Mouse (Mus musculus) midbrain, embryonic 14.5 days (tissue): ENCODE measurements around the gene Krt6b. TPM values are rescaled to one million over a fixed set of nuclear protein-coding genes. Genes with fewer than 3 reads are reported as not detected.

Experiments used
- ATAC-seq: fragments of 200-750 bp; cut with Nextera tagmentation; 2 replicates; pipeline ENCODE4 v1.8.0; 2017; ENCODE audit warnings: moderate number of reproducible peaks, moderate library complexity; ENCODE audit not compliant: low FRiP score, low TSS enrichment
- DNase-seq: peaks from one replicate; pipeline ENCODE4 v3.0.0-alpha.2; 2015
- H3K27ac ChIP-seq: fragments of 300-500 bp; sonication (generic); replicated peaks from 2 replicates; pipeline ENCODE4 v1.5.1; 2014; ENCODE audit warnings: mild to moderate bottlenecking, low read depth, low read length, moderate library complexity
- H3K27me3 ChIP-seq: fragments of 300-500 bp; sonication (generic); 2 replicates; pipeline ENCODE4 v1.6.1; 2014; ENCODE audit warnings: low read length, control low read depth, mixed read lengths; ENCODE audit not compliant: control insufficient read depth, insufficient read depth
- H3K36me3 ChIP-seq: fragments of 300-500 bp; sonication (generic); 2 replicates; pipeline ENCODE4 v1.6.1; 2014; ENCODE audit warnings: low read length, control low read depth; ENCODE audit not compliant: control insufficient read depth, insufficient read depth
- H3K4me1 ChIP-seq: fragments of 300-500 bp; sonication (generic); 2 replicates; pipeline ENCODE4 v1.6.1; 2014; ENCODE audit warnings: mild to moderate bottlenecking, antibody characterized with exemption, low read length, control low read depth; ENCODE audit not compliant: control insufficient read depth, insufficient read depth
- H3K4me2 ChIP-seq: fragments of 300-500 bp; sonication (generic); 2 replicates; pipeline ENCODE4 v1.6.1; 2014; ENCODE audit warnings: mild to moderate bottlenecking, low read length, moderate library complexity
- H3K4me3 ChIP-seq: fragments of 300-500 bp; sonication (generic); replicated peaks from 2 replicates; pipeline ENCODE4 v1.5.1; 2014; ENCODE audit warnings: low read depth, low read length
- H3K9ac ChIP-seq: fragments of 300-500 bp; sonication (generic); replicated peaks from 2 replicates; pipeline ENCODE4 v1.6.1; 2014; ENCODE audit warnings: mild to moderate bottlenecking, low read length, moderate library complexity
- H3K9me3 ChIP-seq: fragments of 300-500 bp; sonication (generic); 2 replicates; pipeline ENCODE4 v1.6.1; 2016; ENCODE audit warnings: low read length, control low read depth, mixed read lengths; ENCODE audit not compliant: control insufficient read depth
- WGBS: fragments of 180-500 bp; shearing (Covaris S2); extraction: QIAGEN DNeasy Blood & Tissue Kit; methylation state at CpG from one replicate; pipeline ENCODE4 v1.1.7; 2014; 5-methylcytosine and 5-hydroxymethylcytosine counted together
- microRNA-seq: library from miRNA; unstranded; fragments of <30 nt; microRNA quantifications from one replicate; pipeline ENCODE4, GENCODE M21; 2016
- polyA plus RNA-seq: library from polyadenylated mRNA; unstranded; fragments of >200 nt; fragmentation: Nextera tagmentation; extraction: Ambion mirVana; gene quantifications from 2 replicates; pipeline ENCODE4 v1.2.1, GENCODE M21; 2014

The Krt6b gene
- polyA plus RNA-seq, 1 experiment from 2014 or later = not detected

- WGBS = 82% methylated on average over 3 of the region's 3 CpGs
- no peak for ATAC-seq
These were observed 32.8 kb downstream of the Krt6b start, which contains the start of gene Gm5478 for GRCm38 (mm10) chr15:101647280-101647679. Gm5478 (minus strand) TSS chr15:101647380.

GRCm38 (mm10) chr15:101627884-101628283 is 52.2 kb downstream of the Krt6b start, which contains the start of gene Gm5414:
Gm5414 (minus strand) TSS chr15:101628188.
- no peak within 1 kb of the TSS for H3K4me2 ChIP-seq
- no peak within 1 kb of the TSS for H3K4me3 ChIP-seq
- no peaks in the 10 kb centered on the region for H3K9me3 ChIP-seq
- 83% methylated on average over 2 of the region's 2 CpGs for WGBS
- H3K27me3 ChIP-seq = no peaks in the 10 kb centered on the region
- DNase-seq (no peak), ATAC-seq (no peak)
- no peaks in the 10 kb centered on the region for H3K4me1 ChIP-seq
- no peaks in the 10 kb centered on the region for H3K36me3 ChIP-seq
- no peak within 1 kb of the TSS for H3K27ac ChIP-seq
- H3K9ac ChIP-seq = no peak within 1 kb of the TSS

More at GRCm38 (mm10) chr15:101647280-101647679, 32.8 kb downstream of the Krt6b start, which contains the start of gene Gm5478:
- H3K27ac ChIP-seq = no peak within 1 kb of the TSS
- H3K4me1 ChIP-seq = no peaks in the 10 kb centered on the region
- no peak within 1 kb of the TSS for H3K4me3 ChIP-seq
- no peaks in the 10 kb centered on the region for H3K9me3 ChIP-seq
- H3K36me3 ChIP-seq = no peaks in the 10 kb centered on the region
- no peak within 1 kb of the TSS for H3K9ac ChIP-seq
- no peak for DNase-seq
- no peaks in the 10 kb centered on the region for H3K27me3 ChIP-seq
- no peak within 1 kb of the TSS for H3K4me2 ChIP-seq

Small RNAs within 50 kb of the gene (microRNA-seq; reads per million reads assigned to microRNA genes)
- gene Gm44323 (not detected), gene Gm44342 (not detected), gene Gm44383 (not detected), gene Gm44479 (not detected)

Other genes with a start within 250 kb of the Krt6b start
- gene Krt87, start 241.5 kb downstream of the Krt6b start, polyA plus RNA-seq = 0.09 and 0.26 TPM in 2 replicates
- gene Krt88, start 232.5 kb downstream of the Krt6b start, polyA plus RNA-seq = not detected in 2 replicates
- gene Krt81, start 216.5 kb downstream of the Krt6b start, polyA plus RNA-seq = not detected in 2 replicates
- gene Krt86, start 206.8 kb downstream of the Krt6b start, polyA plus RNA-seq = 0.11 and 0.12 TPM in 2 replicates
- not detected in 2 replicates for gene Krt83, start 188.8 kb downstream of the Krt6b start, polyA plus RNA-seq
- not detected in 2 replicates for gene Gm49425, start 163.0 kb downstream of the Krt6b start, polyA plus RNA-seq
- gene Krt84, start 147.5 kb downstream of the Krt6b start, polyA plus RNA-seq = not detected in 2 replicates
- gene Krt82, start 129.6 kb downstream of the Krt6b start, polyA plus RNA-seq = not detected in 2 replicates
- gene Krt90, start 117.3 kb downstream of the Krt6b start, polyA plus RNA-seq = 0.08 TPM in 1 of 2 replicates, not detected in the other
- gene Krt75, start 106.4 kb downstream of the Krt6b start, polyA plus RNA-seq = 0.07 and 0.15 TPM in 2 replicates
- gene Gm5414, start 52.1 kb downstream of the Krt6b start, polyA plus RNA-seq = not detected in 2 replicates
- gene Gm5478, start 32.9 kb downstream of the Krt6b start, polyA plus RNA-seq = not detected in 2 replicates
- gene Krt6a, start 14.0 kb upstream of the Krt6b start, polyA plus RNA-seq = not detected in 2 replicates
- gene Krt5, start 32.6 kb upstream of the Krt6b start, polyA plus RNA-seq = not detected in 2 replicates
- 0.25 and 0.63 TPM in 2 replicates for gene Krt71, start 62.8 kb upstream of the Krt6b start, polyA plus RNA-seq
- gene Krt72, start 106.2 kb upstream of the Krt6b start, polyA plus RNA-seq = 0.11 TPM in 1 of 2 replicates, not detected in the other
- gene Krt73, start 122.1 kb upstream of the Krt6b start, polyA plus RNA-seq = 1.1 and 2.0 TPM in 2 replicates
- not detected in 2 replicates for gene Krt2, start 137.9 kb upstream of the Krt6b start, polyA plus RNA-seq
- gene Krt1, start 170.5 kb upstream of the Krt6b start, polyA plus RNA-seq = 6.7 and 10.7 TPM in 2 replicates
- gene Krt77, start 189.4 kb upstream of the Krt6b start, polyA plus RNA-seq = 0.07 and 0.42 TPM in 2 replicates
- not detected in 2 replicates for gene Krt76, start 212.6 kb upstream of the Krt6b start, polyA plus RNA-seq
- not detected in 2 replicates for gene Krt4, start 244.4 kb upstream of the Krt6b start, polyA plus RNA-seq